Mouse (Mus musculus) kidney, embryonic 16.5 days (tissue): Measurements from ENCODE around the gene Pdlim5. TPM values are rescaled to one million over a fixed set of nuclear protein-coding genes. Genes with fewer than 3 reads are reported as not detected.

Experiments used
- ATAC-seq: fragments of 200-750 bp; cut with Nextera tagmentation; 2 replicates; pipeline ENCODE4 v1.8.0; 2017; ENCODE audit warnings: moderate TSS enrichment; ENCODE audit not compliant: low FRiP score, low TSS enrichment
- H3K27ac ChIP-seq: fragments of 300-500 bp; sonication (generic); 2 replicates; pipeline ENCODE4 v1.5.1; 2014; ENCODE audit warnings: low read length
- H3K27me3 ChIP-seq: fragments of 300-500 bp; sonication (generic); 2 replicates; pipeline ENCODE4 v1.6.1; 2014; ENCODE audit warnings: low read length, control low read depth, mixed read lengths; ENCODE audit not compliant: insufficient read depth
- H3K36me3 ChIP-seq: fragments of 300-500 bp; sonication (generic); 2 replicates; pipeline ENCODE4 v1.6.1; 2014; ENCODE audit warnings: low read length, control low read depth, mixed read lengths; ENCODE audit not compliant: insufficient read depth
- H3K4me1 ChIP-seq: fragments of 300-500 bp; sonication (generic); 2 replicates; pipeline ENCODE4 v1.6.1; 2014; ENCODE audit warnings: low read length, control low read depth, mixed read lengths; ENCODE audit not compliant: insufficient read depth
- H3K4me2 ChIP-seq: fragments of 300-500 bp; sonication (generic); replicated peaks from 2 replicates; pipeline ENCODE4 v1.6.1; 2014; ENCODE audit warnings: low read depth, low read length
- H3K4me3 ChIP-seq: fragments of 300-500 bp; sonication (generic); 2 replicates; pipeline ENCODE4 v1.5.1; 2014; ENCODE audit warnings: mild to moderate bottlenecking, low read length
- H3K9ac ChIP-seq: fragments of 300-500 bp; sonication (generic); replicated peaks from 2 replicates; pipeline ENCODE4 v1.6.1; 2014; ENCODE audit warnings: low read length
- H3K9me3 ChIP-seq: fragments of 300-500 bp; sonication (generic); 2 replicates; pipeline ENCODE4 v1.6.1; 2016; ENCODE audit warnings: low read length, control low read depth
- WGBS: fragments of 180-500 bp; shearing (Covaris S2); extraction: QIAGEN DNeasy Blood & Tissue Kit; methylation state at CpG from one replicate; pipeline ENCODE4 v1.1.7; 2014; 5-methylcytosine and 5-hydroxymethylcytosine counted together
- polyA plus RNA-seq: library from polyadenylated mRNA; unstranded; fragments of >200 nt; fragmentation: Nextera tagmentation; extraction: Ambion mirVana; gene quantifications from 2 replicates; pipeline ENCODE4 v1.2.1, GENCODE M21; 2015

Pdlim5 gene
- polyA plus RNA-seq, 1 experiment from 2014 or later: 50.7 TPM

DNA sequence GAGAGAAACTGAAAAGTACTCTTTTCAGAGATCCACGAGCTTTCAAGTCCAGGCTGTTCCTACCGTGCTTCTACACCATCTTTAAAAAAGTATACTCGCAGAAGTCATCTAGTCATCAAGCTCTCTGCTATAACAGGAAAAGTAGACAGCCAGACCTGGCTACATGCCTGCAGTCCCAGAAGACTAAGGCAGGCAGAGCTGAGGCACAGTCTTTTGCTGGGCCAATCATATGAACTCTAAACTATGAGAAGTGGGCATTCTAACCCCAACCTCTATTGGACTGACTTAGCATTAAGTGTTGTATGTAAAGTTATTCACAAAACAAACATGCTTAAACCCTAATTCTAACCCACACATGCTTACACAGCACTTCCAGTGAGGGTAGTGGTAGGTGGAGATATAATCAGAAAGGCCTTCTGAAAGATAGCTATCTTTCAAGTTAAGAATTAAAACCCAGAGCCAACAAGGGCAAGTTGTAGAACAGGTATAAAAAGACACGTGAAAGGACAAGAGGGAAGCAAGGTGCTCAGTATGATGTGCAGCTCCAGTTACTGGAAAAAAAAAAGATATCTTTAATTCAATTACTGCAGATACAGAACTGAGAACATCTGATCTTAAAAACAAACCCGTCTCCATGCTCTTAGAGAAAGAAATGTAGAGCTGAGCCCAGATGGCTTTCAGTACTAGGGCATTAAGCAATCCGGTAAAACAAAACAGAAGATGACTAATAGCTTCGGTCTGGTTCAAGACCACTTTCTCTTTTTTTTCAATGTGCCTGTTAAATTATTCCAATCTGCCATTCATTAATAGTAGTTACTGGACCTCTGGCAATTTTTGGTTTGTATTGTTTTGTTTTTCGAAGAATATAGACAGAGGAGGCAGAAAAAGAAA is 50.0 kb downstream of the Pdlim5 start:
- no peak overlapping the region for H3K4me2 ChIP-seq
- no peak overlapping the region for H3K9ac ChIP-seq
- no peaks in the 10 kb centered on the region; the same call in 1 of the 2 replicates for H3K4me1 ChIP-seq
- H3K4me3 ChIP-seq: no peak overlapping the region
- no peaks in the 10 kb centered on the region for H3K9me3 ChIP-seq
- ATAC-seq: no peak
- 73% methylated on average over 8 of the region's 8 CpGs for WGBS
- peaks cover 13% of the 10 kb centered on the region for H3K36me3 ChIP-seq
- H3K27me3 ChIP-seq: no peaks in the 10 kb centered on the region
- H3K27ac ChIP-seq: no peak overlapping the region

DNA sequence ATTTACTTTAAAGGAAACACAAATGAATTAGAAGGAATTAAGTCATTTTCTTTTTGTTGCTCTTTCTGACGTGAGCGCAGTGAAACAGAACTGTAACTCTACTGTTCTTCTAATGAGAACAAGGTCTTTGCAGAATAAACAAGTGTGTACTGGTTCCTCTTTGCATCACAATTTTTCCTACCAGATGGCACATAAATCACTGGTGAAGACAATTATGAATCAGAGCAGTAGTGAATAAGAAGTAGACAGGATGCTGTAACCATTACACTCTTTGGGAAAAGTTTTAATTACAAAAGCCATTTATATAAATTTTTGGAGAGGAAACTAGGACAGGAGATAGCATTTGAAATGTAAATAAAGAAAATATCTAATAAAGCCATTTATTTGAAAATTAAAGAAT is 51.7 kb downstream of the Pdlim5 start:
- no peaks in the 10 kb centered on the region; the same call in 1 of the 2 replicates for H3K4me1 ChIP-seq
- no peaks in the 10 kb centered on the region for H3K9me3 ChIP-seq
- H3K27me3 ChIP-seq: no peaks in the 10 kb centered on the region
- peaks cover 8% of the 10 kb centered on the region for H3K36me3 ChIP-seq
- H3K4me2 ChIP-seq: no peak overlapping the region
- no peak overlapping the region for H3K27ac ChIP-seq
- no peak overlapping the region for H3K9ac ChIP-seq
- WGBS: 87% methylated on average over 2 of the region's 2 CpGs
- no peak for ATAC-seq
- H3K4me3 ChIP-seq: no peak overlapping the region

DNA sequence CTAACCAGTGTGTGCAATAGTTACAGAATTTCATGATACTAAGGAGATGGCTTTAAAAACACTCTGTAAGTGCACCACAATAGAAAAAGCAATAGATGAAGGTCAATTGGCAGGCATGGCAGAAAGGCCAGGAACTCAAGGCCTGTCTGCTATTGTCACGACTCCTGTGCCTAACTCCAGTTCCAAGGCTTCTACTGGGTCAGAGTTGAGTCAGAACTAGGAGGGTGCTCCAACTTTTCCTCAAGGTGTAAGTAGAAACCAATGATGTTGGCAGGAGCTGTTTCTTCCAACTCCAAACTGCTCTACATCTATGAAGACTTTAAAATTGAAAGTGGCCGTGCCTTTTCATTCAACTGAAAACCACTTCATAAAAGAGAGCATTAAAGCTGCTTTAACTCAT is 54.8 kb downstream of the Pdlim5 start:
- ATAC-seq: no peak
- Histone ChIP-seq H3K27ac (no peak overlapping the region), H3K27me3 (no peaks in the 10 kb centered on the region), H3K36me3 (no peaks in the 10 kb centered on the region), H3K4me1 (peaks cover 9% of the 10 kb centered on the region; the same call in 1 of the 2 replicates), H3K9me3 (no peaks in the 10 kb centered on the region), H3K9ac (no peak overlapping the region), H3K4me2 (no peak overlapping the region), H3K4me3 (no peak overlapping the region)
- 83% methylated on average over 2 of the region's 2 CpGs for WGBS

DNA sequence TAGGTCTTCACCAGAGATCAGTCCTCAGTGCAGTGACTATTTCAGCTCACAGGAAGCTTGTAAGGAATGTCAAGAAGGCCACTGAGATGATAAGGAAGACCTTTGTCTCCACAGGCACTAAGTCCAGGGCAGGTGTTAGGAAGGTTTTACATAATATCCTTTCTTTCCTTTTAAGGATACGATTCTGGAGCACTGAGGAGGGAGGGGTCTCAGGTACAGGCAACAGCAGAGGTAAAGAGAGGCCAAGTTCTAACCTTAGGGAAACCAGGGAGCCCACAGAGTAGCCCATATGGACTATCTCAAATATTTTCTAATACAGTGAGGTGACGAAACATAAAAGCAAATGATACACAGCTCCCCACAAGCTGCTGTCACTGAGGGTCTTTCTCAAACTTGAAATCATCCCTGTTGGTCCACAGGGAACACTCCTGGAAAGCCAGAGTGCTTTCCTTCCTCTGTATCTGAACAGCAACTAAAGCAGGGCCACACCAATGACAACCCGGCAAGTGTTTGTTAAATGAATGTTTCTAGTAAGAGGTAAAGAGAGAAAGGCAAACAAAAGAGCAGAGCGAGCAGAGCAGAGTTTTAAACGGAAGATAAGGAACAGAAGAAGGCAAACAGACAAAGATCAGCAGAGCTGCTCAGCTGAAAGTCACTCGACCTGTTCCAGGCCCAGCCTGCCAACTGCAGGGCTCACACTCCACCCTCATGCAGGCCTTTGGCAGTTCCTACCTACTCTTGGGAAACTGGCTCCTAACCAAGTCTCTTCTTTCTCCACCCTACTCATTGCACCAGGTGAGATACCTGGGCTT is 55.9 kb downstream of the Pdlim5 start:
- no peak overlapping the region for H3K4me2 ChIP-seq
- H3K36me3 ChIP-seq: no peaks in the 10 kb centered on the region
- H3K27me3 ChIP-seq: no peaks in the 10 kb centered on the region
- H3K9ac ChIP-seq: no peak overlapping the region
- no peak overlapping the region for H3K27ac ChIP-seq
- ATAC-seq: no peak
- H3K4me3 ChIP-seq: no peak overlapping the region
- WGBS: 66% methylated on average over 6 of the region's 6 CpGs
- H3K4me1 ChIP-seq: 0 out of 2 replicates have a peak, but pooled peaks cover 9% of the 10 kb centered on the region
- H3K9me3 ChIP-seq: no peaks in the 10 kb centered on the region

DNA sequence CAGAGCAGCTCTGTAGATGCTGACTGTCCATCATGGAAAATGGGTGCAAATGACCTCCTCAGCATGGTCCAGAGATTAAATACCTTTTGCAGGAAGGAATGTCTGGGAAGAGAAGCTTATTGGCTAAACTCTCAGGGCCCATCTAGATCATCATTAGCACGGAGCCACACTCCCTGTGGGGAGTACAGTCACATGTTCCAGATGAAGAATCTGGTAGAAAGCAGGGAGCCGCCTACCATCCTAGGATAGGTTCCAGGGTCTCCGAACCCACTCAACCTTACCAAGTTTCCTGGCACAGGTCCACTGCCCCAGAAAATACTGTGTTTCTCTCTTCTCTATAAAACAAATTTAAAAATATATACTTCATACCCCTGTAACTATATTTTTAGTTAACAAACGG is 57.4 kb downstream of the Pdlim5 start:
- Histone ChIP-seq H3K27me3 (no peaks in the 10 kb centered on the region), H3K9ac (no peak overlapping the region), H3K4me3 (no peak overlapping the region), H3K4me1 (0 out of 2 replicates have a peak, but pooled peaks cover 9% of the 10 kb centered on the region), H3K9me3 (no peaks in the 10 kb centered on the region), H3K4me2 (no peak overlapping the region), H3K36me3 (no peaks in the 10 kb centered on the region), H3K27ac (no peak overlapping the region; the same call in 1 of the 2 replicates)
- peak; percentile 88; the same call in 1 of the 2 replicates for ATAC-seq
- WGBS: 58% methylated on average over 4 of the region's 4 CpGs

DNA sequence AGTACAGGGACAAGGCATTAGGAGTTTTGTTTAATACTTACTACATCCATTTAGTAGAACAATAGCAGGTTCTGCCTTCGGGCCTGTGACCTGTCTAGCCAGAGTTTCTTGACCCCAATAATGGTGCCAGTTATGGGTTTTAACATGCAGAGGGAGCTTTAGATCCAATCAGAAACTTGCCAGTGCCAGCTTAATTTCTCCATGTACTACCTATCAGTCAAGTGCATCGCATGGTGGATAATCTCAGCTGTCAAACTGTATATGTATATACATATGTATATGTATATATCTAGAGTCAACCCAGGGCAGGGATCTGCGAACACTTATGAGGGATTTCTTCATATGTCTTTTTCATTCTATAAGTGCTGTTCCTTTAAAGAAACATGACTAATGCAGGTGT is 61.0 kb downstream of the Pdlim5 start:
- no peak overlapping the region for H3K4me2 ChIP-seq

DNA sequence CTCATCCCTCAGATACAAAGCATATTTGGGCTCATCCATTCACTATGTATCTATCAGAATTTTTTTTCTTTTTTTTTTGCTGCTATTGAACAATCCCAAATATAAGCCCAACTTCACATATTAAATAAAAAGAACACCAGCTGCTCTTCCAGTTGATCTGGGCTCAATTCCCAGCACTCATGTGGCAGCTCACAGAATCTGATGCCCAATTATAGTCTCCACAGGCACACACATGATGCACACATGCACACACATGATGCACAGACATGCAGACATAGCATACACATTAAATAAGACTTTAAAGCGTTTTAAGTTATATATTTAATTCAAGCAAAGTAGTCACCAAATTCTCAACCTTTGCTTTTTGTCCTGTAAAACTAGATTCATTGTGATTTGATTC is 62.0 kb downstream of the Pdlim5 start:
- H3K9me3 ChIP-seq: no peaks in the 10 kb centered on the region
- no peak overlapping the region for H3K9ac ChIP-seq
- H3K27me3 ChIP-seq: no peaks in the 10 kb centered on the region
- 0 out of 2 replicates have a peak, but pooled peaks cover 7% of the 10 kb centered on the region for H3K4me1 ChIP-seq
- no peak for ATAC-seq
- WGBS: 84% methylated on average over 1 of the region's 1 CpGs
- H3K36me3 ChIP-seq: no peaks in the 10 kb centered on the region
- no peak overlapping the region for H3K27ac ChIP-seq
- no peak overlapping the region for H3K4me2 ChIP-seq
- H3K4me3 ChIP-seq: no peak overlapping the region

More for the DNA sequence above, 61.0 kb downstream of the Pdlim5 start:
- H3K4me1 ChIP-seq: 0 out of 2 replicates have a peak, but pooled peaks cover 9% of the 10 kb centered on the region
- H3K4me3 ChIP-seq: no peak overlapping the region
- H3K36me3 ChIP-seq: no peaks in the 10 kb centered on the region
- no peak for ATAC-seq
- no peak overlapping the region for H3K27ac ChIP-seq
- H3K9ac ChIP-seq: no peak overlapping the region
- H3K27me3 ChIP-seq: no peaks in the 10 kb centered on the region
- 84% methylated on average over 3 of the region's 3 CpGs for WGBS
- no peaks in the 10 kb centered on the region for H3K9me3 ChIP-seq

DNA sequence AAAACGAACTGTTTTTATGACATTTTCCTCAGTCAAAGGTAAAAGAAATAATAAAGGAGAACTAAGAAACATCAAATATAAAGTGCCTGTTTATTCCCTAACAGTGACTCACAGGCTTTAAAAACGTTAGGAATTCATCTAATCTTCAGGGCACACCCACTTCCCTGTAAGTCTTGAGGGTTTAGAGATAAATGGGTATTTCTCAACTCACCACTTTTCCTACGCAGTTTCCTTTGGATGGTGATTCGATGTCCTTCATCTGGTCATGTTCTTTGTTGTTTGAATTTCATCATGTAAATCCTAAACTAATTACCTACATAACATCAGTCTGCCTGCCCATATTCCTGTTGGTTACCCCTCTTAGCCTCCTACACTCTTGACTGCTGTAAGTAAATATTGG is 62.8 kb downstream of the Pdlim5 start:
- no peak for ATAC-seq
- WGBS: 68% methylated on average over 4 of the region's 4 CpGs
- no peak overlapping the region for H3K27ac ChIP-seq

DNA sequence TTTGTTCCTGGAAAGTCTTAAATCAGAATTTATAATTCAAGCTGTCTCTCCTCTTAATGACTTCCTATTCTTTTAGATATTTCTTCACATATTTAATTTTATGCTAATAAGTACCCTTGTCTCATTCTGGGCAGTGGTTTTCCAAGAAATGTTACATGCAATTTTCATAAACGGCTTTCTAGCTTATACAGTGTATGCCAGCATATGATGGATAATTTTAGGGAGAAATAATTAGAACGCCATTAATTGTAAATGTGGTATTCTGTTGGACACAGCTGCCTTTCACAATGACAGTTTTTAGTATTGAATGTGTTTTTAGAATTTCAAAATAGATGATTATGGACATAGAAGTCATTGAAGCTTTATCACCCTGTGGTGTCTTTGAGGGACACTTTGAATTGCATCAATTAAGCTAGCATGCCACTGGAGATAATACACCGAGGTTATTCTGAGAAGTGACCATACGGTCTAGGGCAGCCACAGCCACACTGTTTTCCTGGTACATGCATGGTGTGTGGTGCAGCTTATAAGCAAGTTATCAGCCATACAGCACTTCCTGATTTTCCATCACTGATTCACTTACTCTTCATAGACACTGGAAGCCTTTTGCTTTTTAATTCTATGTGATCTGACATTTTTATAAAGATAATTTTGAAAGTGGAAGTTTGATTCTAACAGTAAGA is 63.5 kb downstream of the Pdlim5 start:
- H3K4me3 ChIP-seq: no peak overlapping the region
- H3K4me1 ChIP-seq: no peaks in the 10 kb centered on the region
- H3K4me2 ChIP-seq: no peak overlapping the region
- ATAC-seq: no peak
- no peaks in the 10 kb centered on the region for H3K9me3 ChIP-seq
- 77% methylated on average over 4 of the region's 4 CpGs for WGBS
- H3K36me3 ChIP-seq: no peaks in the 10 kb centered on the region
- H3K27ac ChIP-seq: no peak overlapping the region
- no peak overlapping the region for H3K9ac ChIP-seq
- no peaks in the 10 kb centered on the region for H3K27me3 ChIP-seq

More for the DNA sequence above, 62.8 kb downstream of the Pdlim5 start:
- H3K9me3 ChIP-seq: no peaks in the 10 kb centered on the region
- H3K4me1 ChIP-seq: 0 out of 2 replicates have a peak, but pooled peaks cover 2% of the 10 kb centered on the region
- no peak overlapping the region for H3K4me2 ChIP-seq
- H3K9ac ChIP-seq: no peak overlapping the region
- H3K4me3 ChIP-seq: no peak overlapping the region
- H3K27me3 ChIP-seq: no peaks in the 10 kb centered on the region
- H3K36me3 ChIP-seq: no peaks in the 10 kb centered on the region
